ENCODE assay signal across 8 mouse cellular contexts in the genomic region with DNA sequence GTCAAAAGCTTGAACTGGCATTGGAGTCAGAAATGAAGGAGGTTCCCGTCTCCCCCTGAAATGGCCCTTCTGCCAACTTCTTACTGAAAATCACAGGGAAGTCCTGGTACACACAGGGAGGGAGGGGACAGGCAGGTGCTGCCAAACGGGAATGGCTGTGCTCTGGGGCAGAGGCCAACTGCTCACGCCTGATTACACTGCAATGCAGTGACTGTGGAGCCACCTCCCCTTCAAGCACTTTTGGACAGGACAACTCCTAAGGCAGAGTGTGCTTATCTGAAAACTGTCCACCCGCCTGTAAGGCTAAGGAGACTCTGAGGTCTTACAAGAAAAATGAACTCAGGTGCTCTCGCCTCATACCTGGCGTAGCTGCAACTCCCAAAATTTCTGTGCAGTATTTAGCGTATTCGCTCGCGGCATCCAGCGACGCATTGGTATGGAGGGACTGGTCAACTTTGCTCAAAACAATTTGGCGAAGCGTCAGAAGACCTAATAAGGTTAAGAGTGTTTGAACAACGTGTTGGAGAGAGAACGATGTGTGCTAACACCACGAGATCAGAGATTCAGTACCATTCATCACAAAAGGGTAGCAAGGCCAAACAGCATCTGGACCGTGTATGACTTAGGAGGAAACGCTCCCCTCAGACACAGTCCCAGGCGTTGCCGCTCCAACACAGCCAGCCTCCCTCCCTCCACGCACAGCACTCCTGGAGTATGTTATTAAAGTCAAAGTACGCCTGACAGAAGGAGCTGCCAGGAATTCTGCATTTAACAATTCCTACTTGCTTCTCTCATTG.
A peak's percentile ranks its signal among the peaks of the same experiment; 100 is the strongest.
DNase-seq lines count a peak whose midpoint lies in the region; ATAC-seq and TF ChIP-seq lines count a peak whose summit lies in the region.

No protein-coding gene starts in this region.

- H3K9me3 ChIP-seq in midbrain, postnatal 0 days (ENCODE audit: low read length) = no peaks in the 10 kb centered on the region
- no peaks in the 10 kb centered on the region for H3K9me3 ChIP-seq in midbrain, embryonic 10.5 days (replicated peaks)
- H3K9me3 ChIP-seq in liver, embryonic 11.5 days (ENCODE audit: control insufficient read depth, low read length) = no peaks in the 10 kb centered on the region

- peak; percentile 2; the same call in 1 of the 2 replicates for TF ChIP-seq POLR2A in testis, adult 2 months (IDR thresholded peaks at IDR 0.05; ENCODE audit: control insufficient read depth, low read depth, low read length)

- WGBS in midbrain, postnatal 0 days = 86% methylated on average over 23 of the region's 23 CpGs
- WGBS in midbrain, embryonic 10.5 days = 82% methylated on average over 23 of the region's 23 CpGs
- WGBS in liver, embryonic 11.5 days = 70% methylated on average over 23 of the region's 23 CpGs

- TF ChIP-seq CTCF in midbrain, postnatal 0 days (IDR thresholded peaks at IDR 0.05) = no peak
- TF ChIP-seq CTCF in testis, adult 2 months (IDR thresholded peaks at IDR 0.05; ENCODE audit: control insufficient read depth, insufficient read depth, insufficient replicate concordance, low read depth, low read length) = no peak

- peaks cover 34% of the 10 kb centered on the region for H3K36me3 ChIP-seq in midbrain, postnatal 0 days (ENCODE audit: insufficient read depth, low read length)
- H3K36me3 ChIP-seq in midbrain, embryonic 10.5 days = peaks cover 4% of the 10 kb centered on the region; the same call in 1 of the 2 replicates
- no peaks in the 10 kb centered on the region for H3K36me3 ChIP-seq in liver, embryonic 11.5 days (ENCODE audit: control insufficient read depth, insufficient read depth, low read length)
- H3K36me3 ChIP-seq in testis, adult 2 months (ENCODE audit: control insufficient read depth, insufficient read depth, low read length) = no peaks in the 10 kb centered on the region

- no peak overlapping the region for H3K9ac ChIP-seq in midbrain, postnatal 0 days (replicated peaks; ENCODE audit: low read length, poor library complexity, severe bottlenecking)
- peak overlapping the region; percentile 34; the same call in 1 of the 2 replicates for H3K9ac ChIP-seq in liver, embryonic 11.5 days (ENCODE audit: low read depth, low read length)

- H3K4me2 ChIP-seq in midbrain, postnatal 0 days (ENCODE audit: low read depth, low read length, poor library complexity, severe bottlenecking) = no peak overlapping the region
- H3K4me2 ChIP-seq in liver, embryonic 11.5 days = peak overlapping the region; percentile 27; the same call in 1 of the 2 replicates

- peak; percentile 78 for DNase-seq in midbrain, postnatal 0 days (ENCODE audit: low spot score)
- no peak for DNase-seq in midbrain, embryonic 10.5 days (ENCODE audit: low spot score)
- DNase-seq in cerebellum, postnatal 10 days = peak; percentile 96 to 99
- DNase-seq in heart, postnatal 36 days = peak; percentile 36 to 49
- DNase-seq in liver, embryonic 11.5 days (ENCODE audit: low spot score) = no peak
- DNase-seq in gastrocnemius, postnatal 36 days = no peak
- DNase-seq in left cerebral cortex, postnatal 36 days (ENCODE audit: low spot score in 2 of 2) = no peak

- intact Hi-C loops in heart, postnatal 36 days (cut with DNase I) = loop anchor here (5.0 kb wide), 1 partner anchor 114 kb away; a partner anchor contains a TSS
- intact Hi-C loops in gastrocnemius, postnatal 36 days (cut with DNase I) = no loop called here
- intact Hi-C loops in left cerebral cortex, postnatal 36 days (cut with DNase I) = no loop called here

- ATAC-seq in midbrain, postnatal 0 days (ENCODE audit: low FRiP score) = peak; percentile 33; the same call in 1 of the 2 replicates
- peak; percentile 57; the same call in 1 of the 2 replicates for ATAC-seq in liver, embryonic 11.5 days (replicated peaks; ENCODE audit: low FRiP score)

- H3K27ac ChIP-seq in midbrain, postnatal 0 days (ENCODE audit: low read depth, low read length) = no peak overlapping the region
- no peak overlapping the region for H3K27ac ChIP-seq in midbrain, embryonic 10.5 days (replicated peaks)
- peak overlapping the region; percentile 71 for H3K27ac ChIP-seq in liver, embryonic 11.5 days (ENCODE audit: low read depth, low read length)
- peak overlapping the region; percentile 18; the same call in 1 of the 2 replicates for H3K27ac ChIP-seq in testis, adult 2 months (ENCODE audit: control insufficient read depth, insufficient read depth, low read depth, low read length)

- H3K4me1 ChIP-seq in midbrain, postnatal 0 days (ENCODE audit: insufficient read depth, low read length) = no peaks in the 10 kb centered on the region
- peaks cover 40% of the 10 kb centered on the region for H3K4me1 ChIP-seq in midbrain, embryonic 10.5 days
- H3K4me1 ChIP-seq in liver, embryonic 11.5 days (replicated peaks; ENCODE audit: control insufficient read depth, insufficient read depth, low read length) = peaks cover 29% of the 10 kb centered on the region
- H3K4me1 ChIP-seq in testis, adult 2 months (ENCODE audit: control insufficient read depth, insufficient read depth, low read length) = no peaks in the 10 kb centered on the region; the same call in none of the 2 replicates

- H3K4me3 ChIP-seq in midbrain, postnatal 0 days (ENCODE audit: low read depth, low read length) = no peak overlapping the region
- H3K4me3 ChIP-seq in midbrain, embryonic 10.5 days = no peak overlapping the region
- H3K4me3 ChIP-seq in liver, embryonic 11.5 days (ENCODE audit: low read depth, low read length) = no peak overlapping the region
- no peak overlapping the region for H3K4me3 ChIP-seq in testis, adult 2 months (ENCODE audit: control insufficient read depth, low read depth, low read length)

- H3K27me3 ChIP-seq in midbrain, postnatal 0 days (ENCODE audit: insufficient read depth, low read length) = no peaks in the 10 kb centered on the region
- no peaks in the 10 kb centered on the region for H3K27me3 ChIP-seq in midbrain, embryonic 10.5 days (ENCODE audit: low read depth, poor library complexity, severe bottlenecking)
- H3K27me3 ChIP-seq in liver, embryonic 11.5 days (replicated peaks; ENCODE audit: control insufficient read depth, insufficient read depth, low read length) = no peaks in the 10 kb centered on the region
- H3K27me3 ChIP-seq in testis, adult 2 months (ENCODE audit: control insufficient read depth, insufficient read depth, low read length) = no peaks in the 10 kb centered on the region

Comparison
In these comparisons a context has a peak if more than half of its experiments do, and no peak if none do; other contexts are left out.
1. DNase-seq: peak in midbrain, postnatal 0 days (single experiment), cerebellum, postnatal 10 days (2 of 2) and heart, postnatal 36 days (2 of 2); none in midbrain, embryonic 10.5 days (single experiment), liver, embryonic 11.5 days (single experiment), gastrocnemius, postnatal 36 days (0 of 2) and left cerebral cortex, postnatal 36 days (0 of 2).
2. H3K27ac ChIP-seq: peak in liver, embryonic 11.5 days (single experiment) and testis, adult 2 months (single experiment); none in midbrain, postnatal 0 days (single experiment) and midbrain, embryonic 10.5 days (single experiment).